ENCODE assay signal across 9 mouse cellular contexts in the genomic region with DNA sequence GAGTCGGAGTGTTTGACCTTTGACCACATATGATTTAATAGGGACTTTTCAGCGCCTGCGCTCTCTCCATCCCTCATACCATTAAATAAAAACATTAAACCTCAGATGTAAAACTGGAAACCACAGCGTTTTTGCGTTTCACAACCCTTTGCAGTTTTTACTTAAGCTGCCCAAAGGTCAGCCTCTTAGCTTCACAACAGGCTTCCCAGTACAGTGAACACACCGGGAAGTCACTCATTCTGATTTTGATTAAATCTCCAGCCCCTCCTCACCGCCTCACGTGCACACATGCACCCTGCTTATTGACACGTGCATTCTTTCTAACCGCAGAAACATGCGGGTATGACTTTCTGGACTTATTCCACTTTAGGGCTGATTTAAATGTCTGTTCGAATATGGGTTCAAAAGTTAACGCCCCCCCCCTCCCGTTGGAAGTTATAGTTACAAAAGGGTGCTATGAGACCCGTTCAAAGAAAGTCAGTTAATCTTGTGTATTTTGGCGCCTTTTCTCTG.
A peak's percentile ranks its signal among the peaks of the same experiment; 100 is the strongest.
DNase-seq lines count a peak whose midpoint lies in the region; ATAC-seq and TF ChIP-seq lines count a peak whose summit lies in the region.
"Had no signal": no experiment of that assay in that cellular context is flagged by ENCODE, and none has a peak within 500 bp of the region (broad histone marks: within the 10 kb centered on the region; RNA-seq: fewer than 3 reads in every experiment).

No protein-coding gene starts in this region.

- peak overlapping the region; percentile 34 for H3K4me3 ChIP-seq in liver, adult 2 months (ENCODE audit: insufficient read depth, low read depth, low read length)
- H3K4me3 ChIP-seq in forebrain, embryonic 16.5 days (replicated peaks; ENCODE audit: low read length), result peak overlapping the region; percentile 62
- H3K4me3 ChIP-seq in kidney, embryonic 14.5 days (ENCODE audit: low read length), result peak overlapping the region; percentile 44; the same call in 1 of the 2 replicates
- H3K4me3 ChIP-seq in midbrain, embryonic 13.5 days (replicated peaks), result peak overlapping the region; percentile 51

- no peaks in the 10 kb centered on the region for H3K36me3 ChIP-seq in liver, adult 2 months (ENCODE audit: control insufficient read depth, insufficient read depth, low read length)
- H3K36me3 ChIP-seq in forebrain, embryonic 16.5 days (ENCODE audit: control insufficient read depth, insufficient read depth), result no peaks in the 10 kb centered on the region
- no peaks in the 10 kb centered on the region for H3K36me3 ChIP-seq in kidney, embryonic 14.5 days (ENCODE audit: control insufficient read depth, insufficient read depth, low read length)
- H3K36me3 ChIP-seq in midbrain, embryonic 13.5 days, result no peaks in the 10 kb centered on the region

- TF ChIP-seq CTCF in liver, adult 2 months (IDR thresholded peaks at IDR 0.05; ENCODE audit: low read depth, low read length), result no peak

- H3K4me1 ChIP-seq in liver, adult 2 months (ENCODE audit: control insufficient read depth, insufficient read depth, low read length), result peaks cover 10% of the 10 kb centered on the region
- peaks cover 27% of the 10 kb centered on the region for H3K4me1 ChIP-seq in forebrain, embryonic 16.5 days (replicated peaks; ENCODE audit: control insufficient read depth, insufficient read depth, low read length)
- H3K4me1 ChIP-seq in kidney, embryonic 14.5 days (ENCODE audit: control insufficient read depth, insufficient read depth, low read length), result peaks cover 34% of the 10 kb centered on the region
- peaks cover 47% of the 10 kb centered on the region for H3K4me1 ChIP-seq in midbrain, embryonic 13.5 days (replicated peaks)

- H3K27ac ChIP-seq in liver, adult 2 months (replicated peaks; ENCODE audit: insufficient read depth, low read depth, low read length), result peak overlapping the region; percentile 94
- H3K27ac ChIP-seq in forebrain, embryonic 16.5 days (ENCODE audit: low read length), result peak overlapping the region; percentile 97
- H3K27ac ChIP-seq in kidney, embryonic 14.5 days (ENCODE audit: low read depth, low read length), result peak overlapping the region; percentile 49; the same call in 1 of the 2 replicates
- H3K27ac ChIP-seq in midbrain, embryonic 13.5 days, result peak overlapping the region; percentile 87
- H3K27ac ChIP-seq: macrophage had no signal

- intact Hi-C loops in left cerebral cortex, postnatal 25 days (cut with DNase I), result no loop called here
- intact Hi-C loops in gastrocnemius, postnatal 14 days (cut with DNase I; ENCODE audit: low total_unique reads), result no loop called here

- DNase-seq in liver, adult 2 months (ENCODE audit: extremely low read depth, low read depth, low spot score), result peak; percentile 87
- DNase-seq in liver, result no peak
- DNase-seq in right cerebral cortex, postnatal 4 days, result no peak
- no peak for DNase-seq in left cerebral cortex, postnatal 25 days (ENCODE audit: low spot score in 2 of 2)
- no peak for DNase-seq in gastrocnemius, postnatal 14 days

- TF ChIP-seq POLR2A in liver, adult 2 months (IDR thresholded peaks at IDR 0.05; ENCODE audit: extremely low read depth, insufficient read depth, low read length), result no peak

- peaks cover 4% of the 10 kb centered on the region; the same call in 1 of the 2 replicates for H3K79me2 ChIP-seq in liver, adult 2 months (ENCODE audit: control insufficient read depth, insufficient read depth, low read length)

- 1% methylated on average over 16 of the region's 16 CpGs for WGBS in liver, adult 2 months
- 5% methylated on average over 16 of the region's 16 CpGs for WGBS in forebrain, embryonic 16.5 days
- 4% methylated on average over 16 of the region's 16 CpGs for WGBS in kidney, embryonic 14.5 days
- 3% methylated on average over 16 of the region's 16 CpGs for WGBS in midbrain, embryonic 13.5 days

- no peak for ATAC-seq in forebrain, embryonic 16.5 days
- ATAC-seq in kidney, embryonic 14.5 days (ENCODE audit: low FRiP score, low TSS enrichment), result no peak
- ATAC-seq in midbrain, embryonic 13.5 days, result no peak

- H3K4me2 ChIP-seq in forebrain, embryonic 16.5 days (ENCODE audit: low read length), result peak overlapping the region; percentile 97
- H3K4me2 ChIP-seq in kidney, embryonic 14.5 days (replicated peaks; ENCODE audit: low read depth, low read length), result peak overlapping the region; percentile 73
- H3K4me2 ChIP-seq in midbrain, embryonic 13.5 days (replicated peaks), result peak overlapping the region; percentile 96

- H3K9me3 ChIP-seq in forebrain, embryonic 16.5 days (ENCODE audit: control insufficient read depth, low read length), result no peaks in the 10 kb centered on the region
- no peaks in the 10 kb centered on the region for H3K9me3 ChIP-seq in kidney, embryonic 14.5 days (ENCODE audit: control insufficient read depth, low read length)
- no peaks in the 10 kb centered on the region for H3K9me3 ChIP-seq in midbrain, embryonic 13.5 days

- peak overlapping the region; percentile 77 for H3K9ac ChIP-seq in liver, adult 2 months (ENCODE audit: low read depth, low read length)
- H3K9ac ChIP-seq in forebrain, embryonic 16.5 days (replicated peaks; ENCODE audit: low read depth, low read length), result peak overlapping the region; percentile 76
- H3K9ac ChIP-seq in kidney, embryonic 14.5 days (ENCODE audit: low read depth, low read length), result peak overlapping the region; percentile 58; the same call in 1 of the 2 replicates
- H3K9ac ChIP-seq in midbrain, embryonic 13.5 days (replicated peaks), result peak overlapping the region; percentile 59

- H3K27me3 ChIP-seq in liver, adult 2 months (ENCODE audit: control insufficient read depth, insufficient read depth, low read length), result no peaks in the 10 kb centered on the region
- H3K27me3 ChIP-seq in forebrain, embryonic 16.5 days (replicated peaks; ENCODE audit: control insufficient read depth, insufficient read depth, low read length), result no peaks in the 10 kb centered on the region
- H3K27me3 ChIP-seq in kidney, embryonic 14.5 days (ENCODE audit: control insufficient read depth, insufficient read depth, low read length), result no peaks in the 10 kb centered on the region
- H3K27me3 ChIP-seq in midbrain, embryonic 13.5 days, result peaks cover 6% of the 10 kb centered on the region; the same call in 1 of the 2 replicates
